Mouse (Mus musculus): ENCODE measurements around the gene Alpk1. TPM values are rescaled to one million over a fixed set of nuclear protein-coding genes. Genes with fewer than 3 reads are reported as not detected.

Alpk1 gene
- 0.70 and 0.72 TPM in 2 replicates for polyA plus RNA-seq (2014; fragmentation: Nextera tagmentation; extraction: Ambion mirVana)

DNA sequence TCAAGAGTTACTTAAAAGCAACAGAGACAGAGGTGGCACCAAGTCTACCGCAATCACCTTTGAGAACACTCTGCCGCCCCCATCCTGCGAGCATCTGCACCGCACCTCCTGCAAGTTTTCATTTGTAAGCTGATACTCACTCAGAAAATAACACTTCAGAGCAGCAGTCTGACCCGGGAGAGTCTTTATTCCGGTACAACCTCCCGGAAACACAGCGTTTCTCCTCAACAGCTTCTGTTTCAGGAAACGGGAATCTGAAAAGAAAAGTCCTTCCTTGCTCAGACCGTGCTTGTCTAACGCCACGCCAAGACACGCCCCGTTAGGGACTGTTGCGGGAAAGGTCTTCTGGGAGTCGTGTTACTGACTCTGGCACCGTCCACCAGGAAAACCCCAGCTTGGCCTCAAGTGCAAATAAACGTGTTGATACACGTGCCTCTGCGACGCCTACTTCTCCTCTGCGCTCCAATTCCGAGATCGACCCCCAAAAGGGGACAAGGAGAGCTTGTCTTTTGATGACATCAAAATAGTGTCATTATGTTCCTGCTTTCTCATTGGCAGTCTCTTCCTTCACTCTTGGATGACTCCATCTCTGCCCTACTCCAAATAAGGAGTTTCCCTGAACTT lies at the start of gene Alpk1:
TSS of gene Alpk1 (minus strand) at position 507 of the 624 bp plus-strand sequence.
- H3K9ac ChIP-seq (ENCODE audit: low read length) = peak within 1 kb of the TSS; percentile 30; the same call in 1 of the 2 replicates
- H3K9me3 ChIP-seq (ENCODE audit: control insufficient read depth, low read length) = no peaks in the 10 kb centered on the region
- no peaks in the 10 kb centered on the region; the same call in 1 of the 2 replicates for H3K27me3 ChIP-seq (ENCODE audit: control insufficient read depth, insufficient read depth, low read length)
- ATAC-seq (ENCODE audit: low FRiP score) (no peak), DNase-seq (ENCODE audit: low spot score, missing footprints) (peak; percentile 93)
- peak within 1 kb of the TSS; percentile 58 for H3K4me2 ChIP-seq
- WGBS = 4% methylated on average over 24 of the region's 24 CpGs
- no peak within 1 kb of the TSS for H3K27ac ChIP-seq (ENCODE audit: low read depth, low read length)
- no peaks in the 10 kb centered on the region for H3K36me3 ChIP-seq (ENCODE audit: control insufficient read depth, insufficient read depth, low read length)
- H3K4me1 ChIP-seq (ENCODE audit: control insufficient read depth, insufficient read depth, low read length) = 0 out of 2 replicates have a peak, but pooled peaks cover 3% of the 10 kb centered on the region
- peak within 1 kb of the TSS; percentile 31 for H3K4me3 ChIP-seq (ENCODE audit: low read depth, low read length)

DNA sequence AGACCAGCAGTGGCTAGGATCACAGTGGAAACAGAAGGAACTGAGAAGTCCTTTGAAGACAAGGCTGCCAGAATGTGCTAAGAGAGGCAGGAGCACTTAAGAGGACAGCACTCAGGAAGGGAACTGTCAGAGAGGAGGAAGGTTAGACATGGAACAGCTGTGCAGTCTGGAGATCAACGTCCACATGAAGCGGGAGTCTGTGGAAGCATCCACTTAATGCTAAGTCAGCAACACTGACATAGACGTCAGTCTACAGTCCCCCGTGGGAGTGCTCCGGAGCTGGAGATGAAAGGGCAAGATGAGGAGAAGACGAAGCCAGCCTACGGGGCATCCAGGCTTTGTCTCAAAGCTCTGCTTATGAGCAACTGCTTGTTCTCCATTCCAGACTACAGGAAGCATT lies 46.8 kb upstream of the Alpk1 start:
- H3K36me3 ChIP-seq (ENCODE audit: control insufficient read depth, insufficient read depth, low read length) = no peaks in the 10 kb centered on the region
- no peak overlapping the region for H3K4me3 ChIP-seq (ENCODE audit: low read depth, low read length)
- H3K9ac ChIP-seq (ENCODE audit: low read length) = no peak overlapping the region
- H3K27ac ChIP-seq (ENCODE audit: low read depth, low read length) = no peak overlapping the region
- WGBS = 61% methylated on average over 7 of the region's 7 CpGs
- H3K9me3 ChIP-seq (ENCODE audit: control insufficient read depth, low read length) = no peaks in the 10 kb centered on the region
- no peak for ATAC-seq (ENCODE audit: low FRiP score)
- H3K27me3 ChIP-seq (ENCODE audit: control insufficient read depth, insufficient read depth, low read length) = no peaks in the 10 kb centered on the region
- no peaks in the 10 kb centered on the region for H3K4me1 ChIP-seq (ENCODE audit: control insufficient read depth, insufficient read depth, low read length)
- H3K4me2 ChIP-seq = no peak overlapping the region
- no peak for DNase-seq (ENCODE audit: low spot score, missing footprints)

DNA sequence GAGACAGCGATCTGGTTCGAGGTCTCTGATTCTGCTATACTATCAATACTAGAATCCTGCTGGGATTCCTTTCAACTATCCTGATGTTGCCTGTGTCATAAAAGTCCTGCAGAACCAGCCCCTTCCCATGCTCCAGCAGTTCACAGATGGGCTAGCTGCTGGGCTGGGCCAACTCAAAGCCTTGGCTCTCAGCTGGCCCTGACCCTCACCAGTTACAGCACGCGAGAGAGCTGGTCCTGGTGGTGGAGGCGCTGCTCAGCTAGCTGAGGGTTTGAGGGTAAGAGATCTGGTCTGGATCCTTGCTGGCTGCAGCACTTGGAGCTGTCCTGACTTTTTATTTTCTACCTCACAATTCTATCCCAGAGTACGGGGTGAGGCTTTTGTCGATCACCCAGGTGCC lies 46.2 kb upstream of the Alpk1 start:
- Histone ChIP-seq H3K9ac (ENCODE audit: low read length) (no peak overlapping the region), H3K4me2 (no peak overlapping the region), H3K9me3 (ENCODE audit: control insufficient read depth, low read length) (no peaks in the 10 kb centered on the region), H3K4me3 (ENCODE audit: low read depth, low read length) (no peak overlapping the region), H3K27me3 (ENCODE audit: control insufficient read depth, insufficient read depth, low read length) (no peaks in the 10 kb centered on the region), H3K27ac (ENCODE audit: low read depth, low read length) (no peak overlapping the region), H3K4me1 (ENCODE audit: control insufficient read depth, insufficient read depth, low read length) (no peaks in the 10 kb centered on the region), H3K36me3 (ENCODE audit: control insufficient read depth, insufficient read depth, low read length) (no peaks in the 10 kb centered on the region)
- WGBS = 82% methylated on average over 7 of the region's 7 CpGs
- DNase-seq (ENCODE audit: low spot score, missing footprints) (no peak), ATAC-seq (ENCODE audit: low FRiP score) (no peak)

DNA sequence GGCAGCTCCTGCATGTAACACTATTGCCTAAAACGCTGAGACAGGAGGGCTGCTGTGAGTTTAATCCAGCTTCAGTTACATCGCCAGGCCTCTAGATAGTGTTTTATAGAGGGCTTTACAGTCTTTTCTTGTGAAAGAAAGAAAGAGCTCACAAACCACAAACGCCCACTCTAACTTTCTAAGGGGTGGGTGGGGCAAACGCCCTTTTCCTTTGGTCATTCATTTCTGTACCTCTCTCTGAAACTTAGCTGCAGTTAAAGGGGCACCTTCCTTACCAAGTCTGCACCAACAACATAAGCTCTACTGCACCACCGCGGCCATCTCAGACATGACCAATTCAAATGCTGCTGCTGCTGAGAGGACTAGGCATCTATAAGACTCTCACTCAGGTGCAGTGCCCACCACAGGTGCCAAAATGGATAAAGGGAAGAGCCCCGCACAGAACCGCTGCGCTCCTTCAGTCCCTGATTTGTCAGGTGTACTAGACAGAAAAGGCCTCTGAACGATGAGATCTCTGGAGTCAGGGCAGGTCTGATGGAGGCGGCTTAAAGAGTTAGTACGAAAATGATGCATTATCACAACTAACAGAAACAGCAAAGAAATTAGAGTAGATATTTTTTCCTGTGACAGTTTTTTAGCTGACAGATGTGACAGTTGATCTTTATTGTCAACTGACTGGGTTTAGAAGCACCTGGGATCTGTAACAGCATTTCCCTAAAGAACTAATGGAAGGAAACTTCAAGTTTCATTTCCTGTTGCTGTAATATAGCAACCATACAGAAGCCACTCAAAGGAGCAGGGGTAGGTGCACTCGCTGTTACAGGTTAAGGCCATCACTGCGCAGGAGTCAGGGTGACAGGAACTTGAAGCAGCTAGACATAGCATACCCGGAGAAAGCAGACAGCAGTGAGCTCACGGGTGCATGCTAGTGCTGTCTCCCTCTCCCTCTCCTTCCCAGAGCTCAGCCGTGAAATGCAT lies 43.8 kb upstream of the Alpk1 start:
- H3K9me3 ChIP-seq (ENCODE audit: control insufficient read depth, low read length) = no peaks in the 10 kb centered on the region
- no peak overlapping the region for H3K9ac ChIP-seq (ENCODE audit: low read length)
- H3K36me3 ChIP-seq (ENCODE audit: control insufficient read depth, insufficient read depth, low read length) = peaks cover 4% of the 10 kb centered on the region; the same call in 1 of the 2 replicates
- ATAC-seq (ENCODE audit: low FRiP score) (no peak), DNase-seq (ENCODE audit: low spot score, missing footprints) (no peak)
- H3K27me3 ChIP-seq (ENCODE audit: control insufficient read depth, insufficient read depth, low read length) = no peaks in the 10 kb centered on the region
- WGBS = 84% methylated on average over 17 of the region's 17 CpGs
- no peak overlapping the region for H3K4me2 ChIP-seq
- no peak overlapping the region for H3K4me3 ChIP-seq (ENCODE audit: low read depth, low read length)
- H3K27ac ChIP-seq (ENCODE audit: low read depth, low read length) = no peak overlapping the region
- H3K4me1 ChIP-seq (ENCODE audit: control insufficient read depth, insufficient read depth, low read length) = no peaks in the 10 kb centered on the region

DNA sequence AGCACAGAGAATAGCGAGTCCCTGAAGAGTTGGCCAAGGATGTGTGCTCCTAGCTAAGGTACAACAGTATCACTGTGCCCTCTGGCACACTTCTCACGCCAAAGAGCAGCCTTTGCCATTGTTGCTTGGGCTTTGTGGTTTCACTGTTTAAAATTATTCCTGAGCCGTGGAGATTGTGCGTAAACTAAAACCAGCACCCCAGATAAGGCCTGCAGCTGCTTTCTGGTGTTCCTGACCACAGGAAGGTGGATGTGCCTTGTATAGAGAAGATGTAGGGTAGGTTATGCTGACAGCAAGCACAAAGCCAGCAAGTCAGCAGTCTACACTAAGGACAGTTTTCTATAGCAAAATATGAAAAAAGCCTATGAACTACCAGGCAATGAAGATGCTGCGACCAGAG lies 40.9 kb upstream of the Alpk1 start:
- no peak for DNase-seq (ENCODE audit: low spot score, missing footprints)
- no peak overlapping the region for H3K9ac ChIP-seq (ENCODE audit: low read length)
- no peak overlapping the region for H3K4me3 ChIP-seq (ENCODE audit: low read depth, low read length)
- H3K36me3 ChIP-seq (ENCODE audit: control insufficient read depth, insufficient read depth, low read length) = peaks cover 4% of the 10 kb centered on the region; the same call in 1 of the 2 replicates
- H3K9me3 ChIP-seq (ENCODE audit: control insufficient read depth, low read length) = no peaks in the 10 kb centered on the region
- no peaks in the 10 kb centered on the region for H3K27me3 ChIP-seq (ENCODE audit: control insufficient read depth, insufficient read depth, low read length)
- no peak for ATAC-seq (ENCODE audit: low FRiP score)
- 89% methylated on average over 5 of the region's 5 CpGs for WGBS
- H3K4me1 ChIP-seq (ENCODE audit: control insufficient read depth, insufficient read depth, low read length) = no peaks in the 10 kb centered on the region
- no peak overlapping the region for H3K27ac ChIP-seq (ENCODE audit: low read depth, low read length)
- H3K4me2 ChIP-seq = no peak overlapping the region

DNA sequence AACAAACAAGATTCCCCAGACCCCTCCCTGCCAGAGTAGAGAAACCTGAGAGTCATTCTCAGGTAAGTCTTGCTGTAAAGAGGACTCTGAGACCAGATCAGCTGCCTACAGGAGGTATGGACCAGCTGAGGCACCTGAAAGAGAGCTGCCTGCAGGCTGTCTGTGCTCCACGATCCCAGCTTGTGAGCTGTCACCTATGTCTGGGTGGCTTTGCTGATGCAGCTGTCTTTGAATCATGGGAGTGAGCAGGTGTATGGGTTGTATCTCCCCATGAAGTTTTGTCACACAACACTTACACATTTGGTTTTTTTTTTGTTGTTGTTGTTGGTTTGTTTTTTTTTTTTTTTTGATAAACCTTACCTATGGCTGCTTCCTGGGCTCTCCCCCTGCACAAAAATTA lies 40.1 kb upstream of the Alpk1 start:
- Histone ChIP-seq H3K9ac (ENCODE audit: low read length) (no peak overlapping the region), H3K4me1 (ENCODE audit: control insufficient read depth, insufficient read depth, low read length) (no peaks in the 10 kb centered on the region), H3K27ac (ENCODE audit: low read depth, low read length) (no peak overlapping the region), H3K36me3 (ENCODE audit: control insufficient read depth, insufficient read depth, low read length) (peaks cover 4% of the 10 kb centered on the region; the same call in 1 of the 2 replicates), H3K9me3 (ENCODE audit: control insufficient read depth, low read length) (no peaks in the 10 kb centered on the region), H3K27me3 (ENCODE audit: control insufficient read depth, insufficient read depth, low read length) (no peaks in the 10 kb centered on the region), H3K4me2 (no peak overlapping the region), H3K4me3 (ENCODE audit: low read depth, low read length) (no peak overlapping the region)
- ATAC-seq (ENCODE audit: low FRiP score) = no peak
- no peak for DNase-seq (ENCODE audit: low spot score, missing footprints)
- 95% methylated on average over 1 of the region's 1 CpGs for WGBS

DNA sequence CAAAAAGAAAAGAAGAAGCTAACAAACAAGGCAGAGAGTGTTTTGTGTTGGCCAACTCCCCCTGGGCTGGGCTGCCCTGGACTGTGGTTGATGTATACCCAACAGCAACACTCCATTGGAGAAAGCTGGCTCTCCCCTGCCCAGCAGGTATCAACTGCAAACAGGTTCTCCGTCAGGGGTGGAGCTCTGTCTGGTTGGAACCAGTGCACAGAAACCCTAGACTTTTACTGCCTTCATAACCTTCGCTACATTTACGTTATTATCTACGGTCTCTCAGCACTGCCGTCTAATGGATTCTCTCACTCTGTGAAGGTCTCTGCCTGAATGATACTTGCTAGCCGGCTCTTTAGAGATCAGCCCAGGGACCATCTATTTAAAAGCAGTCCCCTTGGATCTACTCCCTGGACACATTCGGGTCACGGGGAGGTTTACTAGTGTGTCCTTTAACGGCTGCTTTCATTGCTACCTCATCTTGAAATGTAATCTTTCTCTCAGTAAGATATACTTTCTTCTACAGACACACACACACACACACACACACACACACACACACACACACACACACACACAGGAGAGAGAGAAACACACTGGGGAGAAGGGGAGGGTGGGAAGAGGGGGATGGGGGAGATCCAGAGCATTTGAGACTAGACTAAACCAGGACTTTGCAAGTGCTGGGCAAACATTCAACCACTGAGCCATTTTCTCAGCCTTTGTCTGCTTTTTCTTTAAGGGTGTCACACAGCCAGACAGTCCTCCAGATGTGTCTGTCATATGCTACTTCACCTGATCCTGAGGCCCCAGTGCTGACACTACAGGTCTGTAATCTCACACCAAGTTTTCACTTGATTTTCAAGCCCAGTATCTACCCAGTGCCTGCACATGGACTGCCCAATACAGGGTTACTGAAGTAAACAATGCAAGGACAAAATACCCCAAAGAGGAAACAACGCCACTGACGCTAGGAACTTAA lies 38.7 kb upstream of the Alpk1 start:
- Histone ChIP-seq H3K27ac (ENCODE audit: low read depth, low read length) (no peak overlapping the region), H3K36me3 (ENCODE audit: control insufficient read depth, insufficient read depth, low read length) (peaks cover 4% of the 10 kb centered on the region; the same call in 1 of the 2 replicates), H3K27me3 (ENCODE audit: control insufficient read depth, insufficient read depth, low read length) (no peaks in the 10 kb centered on the region), H3K4me3 (ENCODE audit: low read depth, low read length) (no peak overlapping the region), H3K4me2 (no peak overlapping the region), H3K4me1 (ENCODE audit: control insufficient read depth, insufficient read depth, low read length) (no peaks in the 10 kb centered on the region), H3K9ac (ENCODE audit: low read length) (no peak overlapping the region), H3K9me3 (ENCODE audit: control insufficient read depth, low read length) (no peaks in the 10 kb centered on the region)
- 83% methylated on average over 11 of the region's 11 CpGs for WGBS
- DNase-seq (ENCODE audit: low spot score, missing footprints) (no peak), ATAC-seq (ENCODE audit: low FRiP score) (no peak)

DNA sequence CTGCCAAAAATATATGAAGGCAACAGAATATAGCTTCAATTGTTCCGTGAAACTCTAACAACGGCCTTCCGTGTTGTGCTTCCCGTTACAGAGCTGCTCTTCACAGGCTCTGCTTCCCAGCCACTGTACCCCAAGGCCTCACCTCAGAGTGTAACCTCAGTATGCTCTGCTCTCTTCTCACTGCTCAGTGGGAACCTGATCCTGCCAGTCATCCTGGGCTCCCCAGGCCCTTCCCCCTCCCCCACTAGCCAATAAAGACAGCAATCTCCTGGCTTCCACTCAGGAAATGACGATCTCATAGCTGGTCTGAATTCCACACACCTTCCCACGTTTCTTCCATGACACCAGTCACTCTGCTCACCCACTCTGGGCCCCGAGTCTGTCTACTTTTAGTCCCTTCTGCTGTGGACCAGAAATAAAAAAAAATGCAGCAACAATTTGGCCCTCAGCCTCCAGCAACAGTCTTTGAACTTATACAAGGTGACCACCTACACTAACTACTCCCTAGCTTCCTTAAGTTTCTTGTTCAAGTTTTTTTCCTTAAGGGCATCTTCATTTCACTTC lies 36.9 kb upstream of the Alpk1 start:
- Histone ChIP-seq H3K27ac (ENCODE audit: low read depth, low read length) (no peak overlapping the region), H3K9ac (ENCODE audit: low read length) (no peak overlapping the region), H3K4me2 (no peak overlapping the region), H3K4me1 (ENCODE audit: control insufficient read depth, insufficient read depth, low read length) (no peaks in the 10 kb centered on the region), H3K9me3 (ENCODE audit: control insufficient read depth, low read length) (no peaks in the 10 kb centered on the region), H3K4me3 (ENCODE audit: low read depth, low read length) (no peak overlapping the region), H3K36me3 (ENCODE audit: control insufficient read depth, insufficient read depth, low read length) (peaks cover 4% of the 10 kb centered on the region; the same call in 1 of the 2 replicates), H3K27me3 (ENCODE audit: control insufficient read depth, insufficient read depth, low read length) (no peaks in the 10 kb centered on the region)
- no peak for ATAC-seq (ENCODE audit: low FRiP score)
- no peak for DNase-seq (ENCODE audit: low spot score, missing footprints)
- WGBS = 81% methylated on average over 7 of the region's 7 CpGs

All from midbrain, embryonic 11.5 days (tissue).